In genomic region chr2:31470683-31471385, GRCm38 (mm10) we compare ENCODE assay signal across 7 mouse cellular contexts. TPM values are rescaled to one million over a fixed set of nuclear protein-coding genes. Genes with fewer than 3 reads are reported as not detected.
DNase-seq lines count a peak whose midpoint lies in the region; ATAC-seq and TF ChIP-seq lines count a peak whose summit lies in the region.

No protein-coding gene starts in this region.

- peak overlapping the region; percentile 71 for H3K9ac ChIP-seq in MEL (ENCODE audit: control insufficient read depth, low read depth, low read length, poor library complexity, severe bottlenecking)
- H3K9ac ChIP-seq in embryonic facial prominence, embryonic 11.5 days (replicated peaks; ENCODE audit: low read length): peak overlapping the region; percentile 26
- H3K9ac ChIP-seq in hindbrain, embryonic 13.5 days: peak overlapping the region; percentile 66; the same call in 1 of the 2 replicates
- peak overlapping the region; percentile 44; the same call in 1 of the 2 replicates for H3K9ac ChIP-seq in midbrain, embryonic 15.5 days

- no peak for ATAC-seq in embryonic facial prominence, embryonic 11.5 days (replicated peaks; ENCODE audit: insufficient number of reproducible peaks, low FRiP score, low TSS enrichment, low read depth)
- no peak for ATAC-seq in hindbrain, embryonic 13.5 days (ENCODE audit: low FRiP score)
- no peak for ATAC-seq in midbrain, embryonic 15.5 days (replicated peaks)

- DNase-seq in MEL (ENCODE audit: low read depth, low spot score) (peak; percentile 73), liver (peak; percentile 35)
- DNase-seq in embryonic facial prominence, embryonic 11.5 days (ENCODE audit: low spot score): no peak
- no peak for DNase-seq in left cerebral cortex, postnatal 14 days (ENCODE audit: low spot score in 2 of 2)
- no peak for DNase-seq in embryo, embryonic 10.5 days (ENCODE audit: low spot score)

- H3K4me1 ChIP-seq in MEL (ENCODE audit: control insufficient read depth in 1 of 2, insufficient read depth in 2 of 2, low read length in 2 of 2): peaks cover 2 to 3% of the 10 kb centered on the region in 2 experiments; a peak in 3 of 4 replicates
- H3K4me1 ChIP-seq in embryonic facial prominence, embryonic 11.5 days (ENCODE audit: control insufficient read depth, insufficient read depth, low read length): peaks cover 13% of the 10 kb centered on the region
- peaks cover 21% of the 10 kb centered on the region for H3K4me1 ChIP-seq in hindbrain, embryonic 13.5 days (replicated peaks)
- peaks cover 22% of the 10 kb centered on the region for H3K4me1 ChIP-seq in midbrain, embryonic 15.5 days

- no peaks in the 10 kb centered on the region for H3K79me2 ChIP-seq in MEL (ENCODE audit: control insufficient read depth, insufficient read depth, low read length, poor library complexity)

- TF ChIP-seq EP300 in MEL (IDR thresholded peaks at IDR 0.05; ENCODE audit: low read depth in 1 of 2, low read length in 2 of 2): no peak

- H3K9me3 ChIP-seq in MEL (replicated peaks; ENCODE audit: insufficient read depth, low read length): no peaks in the 10 kb centered on the region
- no peaks in the 10 kb centered on the region for H3K9me3 ChIP-seq in embryonic facial prominence, embryonic 11.5 days (replicated peaks; ENCODE audit: control insufficient read depth, low read length)
- no peaks in the 10 kb centered on the region for H3K9me3 ChIP-seq in hindbrain, embryonic 13.5 days
- no peaks in the 10 kb centered on the region for H3K9me3 ChIP-seq in midbrain, embryonic 15.5 days

- no peaks in the 10 kb centered on the region for H3K27me3 ChIP-seq in MEL (ENCODE audit: control insufficient read depth in 1 of 2, insufficient read depth in 2 of 2, low read length in 2 of 2)
- H3K27me3 ChIP-seq in embryonic facial prominence, embryonic 11.5 days (ENCODE audit: control insufficient read depth, insufficient read depth, low read length): peaks cover 26% of the 10 kb centered on the region
- H3K27me3 ChIP-seq in hindbrain, embryonic 13.5 days: peaks cover 71% of the 10 kb centered on the region
- H3K27me3 ChIP-seq in midbrain, embryonic 15.5 days (replicated peaks): peaks cover 38% of the 10 kb centered on the region

- TF ChIP-seq CTCF in MEL (IDR thresholded peaks at IDR 0.05 in 2 of 3, conservative IDR thresholded peaks at IDR 0.05 in 1 of 3; ENCODE audit: control insufficient read depth in 1 of 3, insufficient read depth in 1 of 3, low read depth in 2 of 3, low read length in 3 of 3, poor library complexity in 1 of 3, severe bottlenecking in 1 of 3): no peak

- H3K4me3 ChIP-seq in MEL (ENCODE audit: control insufficient read depth in 1 of 2, insufficient read depth in 1 of 2, low read depth in 2 of 2, low read length in 2 of 2): peak overlapping the region; percentile 64 to 91
- peak overlapping the region; percentile 42 for H3K4me3 ChIP-seq in embryonic facial prominence, embryonic 11.5 days (ENCODE audit: low read depth, low read length)
- peak overlapping the region; percentile 44 for H3K4me3 ChIP-seq in hindbrain, embryonic 13.5 days
- peak overlapping the region; percentile 50 for H3K4me3 ChIP-seq in midbrain, embryonic 15.5 days

- no peaks in the 10 kb centered on the region for H3K36me3 ChIP-seq in MEL (ENCODE audit: control insufficient read depth in 1 of 2, insufficient read depth in 2 of 2, low read length in 2 of 2)
- H3K36me3 ChIP-seq in embryonic facial prominence, embryonic 11.5 days (replicated peaks; ENCODE audit: control insufficient read depth, insufficient read depth, low read depth, low read length): no peaks in the 10 kb centered on the region
- H3K36me3 ChIP-seq in hindbrain, embryonic 13.5 days: no peaks in the 10 kb centered on the region
- no peaks in the 10 kb centered on the region for H3K36me3 ChIP-seq in midbrain, embryonic 15.5 days (replicated peaks)

- WGBS in embryonic facial prominence, embryonic 11.5 days: 7% methylated on average over 17 of the region's 19 CpGs
- WGBS in hindbrain, embryonic 13.5 days: 9% methylated on average over 19 of the region's 19 CpGs
- whole genome bisulfite sequencing in midbrain, embryonic 15.5 days: 12% methylated on average over 18 of the region's 19 CpGs

- intact Hi-C loops in left cerebral cortex, postnatal 14 days (cut with DNase I): no loop called here

- TF ChIP-seq RAD21 in MEL (IDR thresholded peaks at IDR 0.05; ENCODE audit: low read depth, low read length): no peak

- peak overlapping the region; percentile 91 for H3K4me2 ChIP-seq in embryonic facial prominence, embryonic 11.5 days (ENCODE audit: low read depth, low read length)
- H3K4me2 ChIP-seq in hindbrain, embryonic 13.5 days: peak overlapping the region; percentile 86
- H3K4me2 ChIP-seq in midbrain, embryonic 15.5 days: peak overlapping the region; percentile 98

- 0 out of 4 replicates have a peak, but pooled peaks of 1 of the 2 experiments have one; percentile 31 for TF ChIP-seq POLR2A in MEL (IDR thresholded peaks at IDR 0.05; ENCODE audit: control insufficient read depth in 1 of 2, insufficient read depth in 1 of 2, low read depth in 1 of 2, low read length in 2 of 2, poor library complexity in 1 of 2)

- 0 out of 2 replicates have a peak overlapping the region, but pooled peaks have one; percentile 10 for H3K27ac ChIP-seq in MEL (ENCODE audit: control insufficient read depth, low read depth, low read length)
- H3K27ac ChIP-seq in embryonic facial prominence, embryonic 11.5 days (replicated peaks; ENCODE audit: low read depth, low read length): no peak overlapping the region
- no peak overlapping the region for H3K27ac ChIP-seq in hindbrain, embryonic 13.5 days
- no peak overlapping the region for H3K27ac ChIP-seq in midbrain, embryonic 15.5 days

TF ChIP-seq in MEL, 35 proteins besides CTCF, POLR2A, EP300 and RAD21:
- TF ChIP-seq SIN3A (IDR thresholded peaks at IDR 0.05; ENCODE audit: low read length) (no peak), TCF12 (IDR thresholded peaks at IDR 0.05; ENCODE audit: low read depth, low read length) (0 out of 2 replicates have a peak, but pooled peaks have one; percentile 17), MAX (IDR thresholded peaks at IDR 0.05; ENCODE audit: low read length) (no peak), HCFC1 (IDR thresholded peaks at IDR 0.05; ENCODE audit: low read depth, low read length) (no peak)
TF ChIP-seq in MEL: peak in this region for 1.

RNA-seq across cellular contexts. Expression of gene Ass1, which starts 0.8 kb away (rescaled TPM):
- total RNA-seq in MEL (2012; rRNA removed): 45.0 and 49.7 TPM in 2 replicates
- 10 to 100 TPM in 1 of 2 experiments, not detected in 1; 88.0 TPM for polyA plus RNA-seq in MEL (2012; ENCODE audit: insufficient read depth in 1 of 2, insufficient read length in 2 of 2, low read depth in 1 of 2, low replicate concordance in 2 of 2, missing spikeins in 1 of 2)
- polyA plus RNA-seq in embryonic facial prominence, embryonic 11.5 days (2014; fragmentation: Nextera tagmentation; extraction: Ambion mirVana): 11.2 and 14.5 TPM in 2 replicates
- polyA plus RNA-seq in hindbrain, embryonic 13.5 days (2015; fragmentation: Nextera tagmentation; extraction: Ambion mirVana): 8.0 TPM in 2 replicates
- polyA plus RNA-seq in midbrain, embryonic 15.5 days (2015; fragmentation: Nextera tagmentation; extraction: Ambion mirVana): 7.6 and 9.4 TPM in 2 replicates
- 10 to 100 TPM in 1 of 2 experiments, 1 to 10 TPM in 1; 8.5 to 14.6 TPM for total RNA-seq in left cerebral cortex, postnatal 14 days (2021)

Comparison
In these comparisons a context has a peak if more than half of its experiments do, and no peak if none do; other contexts are left out.
1. DNase-seq: peak in MEL (single experiment) and liver (single experiment); none in embryonic facial prominence, embryonic 11.5 days (single experiment), left cerebral cortex, postnatal 14 days (0 of 2) and embryo, embryonic 10.5 days (single experiment).
2. Peak in every context shown above with its lines, with median percentiles within 50 percentile points of each other: H3K4me3 ChIP-seq, H3K9ac ChIP-seq and H3K4me2 ChIP-seq.